In genomic region chr10:41552847-41553589, GRCm38 (mm10) we compare ENCODE assay signal across 8 mouse cellular contexts. TPM values are rescaled to one million over a fixed set of nuclear protein-coding genes. Genes with fewer than 3 reads are reported as not detected.
DNase-seq lines count a peak whose midpoint lies in the region; ATAC-seq and TF ChIP-seq lines count a peak whose summit lies in the region.

No protein-coding gene starts in this region.

- no peaks in the 10 kb centered on the region for H3K27me3 ChIP-seq in ES-Bruce4 (ENCODE audit: control insufficient read depth, insufficient read depth, low read length, poor library complexity, severe bottlenecking)
- no peaks in the 10 kb centered on the region for H3K27me3 ChIP-seq in embryonic facial prominence, embryonic 15.5 days
- no peaks in the 10 kb centered on the region for H3K27me3 ChIP-seq in midbrain, embryonic 16.5 days (ENCODE audit: control insufficient read depth, insufficient read depth, low read depth, low read length)

- H3K4me1 ChIP-seq in ES-Bruce4 (ENCODE audit: control insufficient read depth, insufficient read depth, low read length): peaks cover 8% of the 10 kb centered on the region
- peaks cover 20% of the 10 kb centered on the region for H3K4me1 ChIP-seq in embryonic facial prominence, embryonic 15.5 days
- H3K4me1 ChIP-seq in midbrain, embryonic 16.5 days (ENCODE audit: control insufficient read depth, insufficient read depth, low read length): peaks cover 3% of the 10 kb centered on the region; the same call in 1 of the 2 replicates

- no peak for TF ChIP-seq CTCF in ES-Bruce4 (IDR thresholded peaks at IDR 0.05; ENCODE audit: low read depth, low read length)

- no peaks in the 10 kb centered on the region for H3K36me3 ChIP-seq in ES-Bruce4 (ENCODE audit: control insufficient read depth, insufficient read depth, low read length, poor library complexity, severe bottlenecking)
- no peaks in the 10 kb centered on the region for H3K36me3 ChIP-seq in embryonic facial prominence, embryonic 15.5 days
- 0 out of 2 replicates have a peak, but pooled peaks cover 3% of the 10 kb centered on the region for H3K36me3 ChIP-seq in midbrain, embryonic 16.5 days (ENCODE audit: control insufficient read depth, insufficient read depth, low read length)

- no peak overlapping the region for H3K9ac ChIP-seq in ES-Bruce4 (ENCODE audit: low read depth, poor library complexity, severe bottlenecking)
- no peak overlapping the region for H3K9ac ChIP-seq in embryonic facial prominence, embryonic 15.5 days
- no peak overlapping the region for H3K9ac ChIP-seq in midbrain, embryonic 16.5 days (ENCODE audit: low read depth, low read length)

- peak; percentile 8 to 34 for DNase-seq in cerebellum, adult 18-20 months
- DNase-seq in heart, postnatal 4 days: peak; percentile 35
- peak; percentile 31 for DNase-seq in layer of hippocampus, adult 9-11 months
- DNase-seq in thymus, postnatal 36 days: peak; percentile 86 to 94

- no peak for TF ChIP-seq EP300 in ES-Bruce4 (IDR thresholded peaks at IDR 0.05; ENCODE audit: insufficient read depth, low read depth, low read length)

- 23% methylated on average over 14 of the region's 14 CpGs for WGBS in embryonic facial prominence, embryonic 15.5 days
- WGBS in midbrain, embryonic 16.5 days: 33% methylated on average over 14 of the region's 14 CpGs

- no peak for ATAC-seq in cerebellum, adult (ENCODE audit: insufficient number of reproducible peaks, low FRiP score, low TSS enrichment)
- peak; percentile 82 for ATAC-seq in embryonic facial prominence, embryonic 15.5 days (ENCODE audit: insufficient number of reproducible peaks, low FRiP score, low TSS enrichment, low read depth)
- peak; percentile 73; the same call in 1 of the 2 replicates for ATAC-seq in midbrain, embryonic 16.5 days

- H3K9me3 ChIP-seq in ES-Bruce4 (replicated peaks; ENCODE audit: control insufficient read depth, insufficient read depth, low read length, poor library complexity, severe bottlenecking): peaks cover 4% of the 10 kb centered on the region
- peaks cover 4% of the 10 kb centered on the region for H3K9me3 ChIP-seq in embryonic facial prominence, embryonic 15.5 days (replicated peaks)
- H3K9me3 ChIP-seq in midbrain, embryonic 16.5 days (replicated peaks; ENCODE audit: control insufficient read depth, low read length, poor library complexity, severe bottlenecking): peaks cover 6% of the 10 kb centered on the region

- no peak overlapping the region for H3K4me2 ChIP-seq in embryonic facial prominence, embryonic 15.5 days (replicated peaks)
- H3K4me2 ChIP-seq in midbrain, embryonic 16.5 days (ENCODE audit: low read length): no peak overlapping the region

- TF ChIP-seq POLR2A in ES-Bruce4 (IDR thresholded peaks at IDR 0.05; ENCODE audit: insufficient read depth, low read length): no peak

- 0 out of 2 replicates have a peak overlapping the region, but pooled peaks have one; percentile 3 for H3K27ac ChIP-seq in ES-Bruce4 (ENCODE audit: insufficient read depth, low read length)
- peak overlapping the region; percentile 77 for H3K27ac ChIP-seq in embryonic facial prominence, embryonic 15.5 days (replicated peaks)
- no peak overlapping the region; the same call in 1 of the 2 replicates for H3K27ac ChIP-seq in midbrain, embryonic 16.5 days (ENCODE audit: low read length)

- H3K4me3 ChIP-seq in ES-Bruce4 (ENCODE audit: low read depth, low read length): no peak overlapping the region
- H3K4me3 ChIP-seq in embryonic facial prominence, embryonic 15.5 days (replicated peaks): no peak overlapping the region
- H3K4me3 ChIP-seq in midbrain, embryonic 16.5 days (ENCODE audit: low read depth, low read length): no peak overlapping the region

RNA-seq across cellular contexts. Expression of gene Cd164, which starts 33.8 kb away (rescaled TPM):
- polyA plus RNA-seq in ES-Bruce4 (2011; ENCODE audit: insufficient read depth, insufficient read length, low read depth, missing spikeins): 298 and 315 TPM in 2 replicates
- polyA plus RNA-seq in embryonic facial prominence, embryonic 15.5 days (2015; fragmentation: Nextera tagmentation; extraction: Ambion mirVana): 185 TPM in 2 replicates
- total RNA-seq in heart, postnatal 4 days (2021): 100 to 1,000 TPM; 216 to 218 TPM
- 44.7 and 48.8 TPM in 2 replicates for polyA plus RNA-seq in midbrain, embryonic 16.5 days (2015; fragmentation: Nextera tagmentation; extraction: Ambion mirVana)

Comparison
In these comparisons a context has a peak if more than half of its experiments do, and no peak if none do; other contexts are left out.
1. DNase-seq: peak in every context shown above with its lines; median percentile 90 in thymus, postnatal 36 days; 35 in heart, postnatal 4 days; 31 in layer of hippocampus, adult 9-11 months; 21 in cerebellum, adult 18-20 months.